Mouse (Mus musculus): ENCODE results near the gene Clcn1. TPM values are rescaled to one million over a fixed set of nuclear protein-coding genes. Genes with fewer than 3 reads are reported as not detected.

Gene Clcn1
- polyA plus RNA-seq, 1 experiment, result 0.79 TPM

GRCm38 (mm10) chr6:42326509-42326908 is 40.0 kb downstream of the Clcn1 start:
- Histone ChIP-seq H3K4me3 (ENCODE audit: insufficient read depth, low read depth, low read length) (no peak overlapping the region), H3K27ac (replicated peaks; ENCODE audit: low read depth, low read length) (no peak overlapping the region), H3K4me1 (ENCODE audit: control insufficient read depth, insufficient read depth, insufficient read length, low read length) (no peaks in the 10 kb centered on the region; the same call in 1 of the 2 replicates)

DNA sequence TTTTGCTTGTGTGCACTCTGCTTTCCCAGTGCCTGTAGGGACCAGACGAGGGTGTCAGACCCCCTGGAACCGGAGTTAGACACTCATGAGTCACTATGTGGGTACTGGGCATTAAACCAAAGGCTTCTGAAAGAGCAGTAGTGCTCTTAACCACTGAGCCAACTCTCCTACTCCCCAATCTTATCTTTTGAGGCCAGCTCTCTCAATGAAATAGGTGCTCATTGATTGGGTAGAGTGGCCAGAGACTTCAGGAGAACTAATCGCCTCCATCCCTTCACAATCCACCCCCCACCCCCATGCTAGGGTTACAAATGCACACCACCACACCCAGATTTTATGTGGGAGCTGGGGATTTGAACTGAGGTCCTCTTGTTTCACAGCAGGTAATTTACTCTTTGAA is 42.3 kb downstream of the Clcn1 start:
- no peaks in the 10 kb centered on the region; the same call in 1 of the 2 replicates for H3K4me1 ChIP-seq (ENCODE audit: control insufficient read depth, insufficient read depth, insufficient read length, low read length)
- H3K4me3 ChIP-seq (ENCODE audit: insufficient read depth, low read depth, low read length), result no peak overlapping the region
- H3K27ac ChIP-seq (replicated peaks; ENCODE audit: low read depth, low read length), result no peak overlapping the region

GRCm38 (mm10) chr6:42330216-42330615 is 43.7 kb downstream of the Clcn1 start:
- no peaks in the 10 kb centered on the region for H3K4me1 ChIP-seq (ENCODE audit: control insufficient read depth, insufficient read depth, insufficient read length, low read length)
- H3K4me3 ChIP-seq (ENCODE audit: insufficient read depth, low read depth, low read length), result no peak overlapping the region
- H3K27ac ChIP-seq (replicated peaks; ENCODE audit: low read depth, low read length), result no peak overlapping the region

DNA sequence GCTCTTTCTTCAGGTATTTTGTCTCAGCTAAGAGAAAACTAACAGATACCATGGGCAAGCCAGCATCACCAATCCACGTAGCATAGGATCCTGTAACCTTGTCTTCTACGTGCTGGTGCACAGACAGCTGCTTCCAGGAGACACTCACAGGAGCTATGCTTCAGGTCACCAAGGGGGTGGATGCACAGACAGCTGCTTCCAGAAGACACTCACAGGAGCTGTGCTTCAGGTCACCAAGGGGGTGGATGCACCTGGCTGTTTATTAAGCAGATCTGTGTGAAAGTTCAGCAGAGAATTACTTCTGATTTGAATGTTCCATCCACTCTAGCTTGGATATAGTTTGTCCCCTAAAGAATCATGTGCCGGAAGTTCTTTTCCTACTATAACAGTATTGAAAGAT is 44.5 kb downstream of the Clcn1 start:
- no peak overlapping the region for H3K27ac ChIP-seq (replicated peaks; ENCODE audit: low read depth, low read length)
- no peaks in the 10 kb centered on the region for H3K4me1 ChIP-seq (ENCODE audit: control insufficient read depth, insufficient read depth, insufficient read length, low read length)

DNA sequence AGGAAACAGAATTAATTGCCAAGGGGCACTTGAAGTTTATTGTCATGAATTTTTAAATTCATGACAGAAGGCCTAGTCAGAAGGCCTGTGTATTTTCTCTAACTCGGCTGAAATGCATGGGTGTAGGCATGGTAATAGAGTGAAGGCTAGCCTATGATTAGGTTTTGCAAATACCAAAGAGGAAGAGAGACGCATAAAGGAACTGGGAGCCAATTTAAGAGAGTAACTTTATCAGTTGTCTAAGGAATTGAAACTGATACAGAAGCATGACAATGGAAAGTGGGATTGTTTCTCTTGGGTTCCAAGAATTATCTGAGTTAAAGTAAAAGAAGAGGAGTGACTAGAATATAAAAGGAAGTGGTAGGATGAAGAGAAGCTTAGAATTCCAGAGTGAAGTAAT is 52.7 kb downstream of the Clcn1 start:
- Histone ChIP-seq H3K27ac (replicated peaks; ENCODE audit: low read depth, low read length) (no peak overlapping the region), H3K4me1 (ENCODE audit: control insufficient read depth, insufficient read depth, insufficient read length, low read length) (no peaks in the 10 kb centered on the region), H3K4me3 (ENCODE audit: insufficient read depth, low read depth, low read length) (no peak overlapping the region)

More for the DNA sequence above, 44.5 kb downstream of the Clcn1 start:
- H3K4me3 ChIP-seq (ENCODE audit: insufficient read depth, low read depth, low read length), result no peak overlapping the region

- Histone ChIP-seq H3K27ac (replicated peaks; ENCODE audit: low read depth, low read length) (no peak overlapping the region), H3K4me1 (ENCODE audit: control insufficient read depth, insufficient read depth, insufficient read length, low read length) (no peaks in the 10 kb centered on the region), H3K4me3 (ENCODE audit: insufficient read depth, low read depth, low read length) (no peak overlapping the region)
These were observed 53.5 kb downstream of the Clcn1 start for GRCm38 (mm10) chr6:42339981-42340380.

DNA sequence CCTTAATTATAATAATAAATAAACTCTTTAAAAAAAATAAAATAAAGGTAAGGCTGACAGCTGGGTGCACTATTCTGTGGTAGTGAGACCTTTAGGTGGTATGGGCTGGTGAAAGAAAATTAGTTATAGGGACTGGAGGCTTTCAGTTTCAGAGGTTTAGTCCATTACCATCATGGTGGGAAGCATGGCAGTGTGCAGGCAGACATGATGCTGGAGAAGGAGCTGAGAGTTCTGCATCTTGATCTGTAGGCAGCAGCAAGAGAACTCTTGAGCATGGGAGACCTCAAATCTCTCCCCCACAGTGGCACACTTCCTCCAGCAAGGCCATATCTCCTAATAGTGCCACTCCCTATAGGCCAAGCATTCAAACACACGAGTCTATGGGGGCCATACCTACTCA is 55.7 kb downstream of the Clcn1 start:
- no peak overlapping the region for H3K27ac ChIP-seq (replicated peaks; ENCODE audit: low read depth, low read length)

DNA sequence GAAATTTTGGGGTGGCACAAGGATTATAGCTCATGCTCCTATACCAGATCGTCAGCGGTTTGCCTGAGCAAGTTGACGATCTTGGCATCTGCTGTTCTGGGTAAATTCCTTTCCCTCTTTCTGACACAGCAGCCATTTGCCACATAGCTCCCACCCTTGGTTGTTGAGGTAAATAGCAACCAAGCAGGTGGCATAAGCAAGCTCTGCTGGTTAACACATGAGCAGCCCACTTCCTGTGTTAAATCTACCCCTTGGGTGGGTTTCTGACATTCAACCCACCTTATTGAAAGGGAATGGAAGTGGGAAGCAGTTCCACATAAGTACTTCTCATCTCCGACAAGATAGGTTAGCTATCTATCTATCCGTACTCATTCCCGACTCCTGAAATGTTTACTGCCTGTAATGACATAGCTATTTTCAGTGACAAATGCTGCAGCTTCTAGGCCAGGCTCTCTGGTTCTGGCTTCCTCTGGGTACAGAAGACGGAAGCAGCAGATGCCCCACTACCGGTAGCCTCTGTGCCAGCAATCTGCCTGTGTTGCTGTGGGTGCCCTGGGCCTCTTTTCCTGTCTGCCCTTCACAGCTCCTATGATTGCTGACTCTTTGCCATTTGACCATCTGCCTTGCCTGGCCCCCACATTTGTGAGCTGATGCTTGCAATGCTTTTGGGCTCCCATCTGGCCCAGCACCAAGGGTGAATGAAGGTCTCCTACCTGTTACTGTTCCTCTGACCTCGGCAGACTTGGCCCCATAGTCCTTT is 57.1 kb downstream of the Clcn1 start:
- Histone ChIP-seq H3K27ac (replicated peaks; ENCODE audit: low read depth, low read length) (no peak overlapping the region), H3K4me1 (ENCODE audit: control insufficient read depth, insufficient read depth, insufficient read length, low read length) (no peaks in the 10 kb centered on the region), H3K4me3 (ENCODE audit: insufficient read depth, low read depth, low read length) (no peak overlapping the region)

More for the DNA sequence above, 55.7 kb downstream of the Clcn1 start:
- Histone ChIP-seq H3K4me1 (ENCODE audit: control insufficient read depth, insufficient read depth, insufficient read length, low read length) (no peaks in the 10 kb centered on the region), H3K4me3 (ENCODE audit: insufficient read depth, low read depth, low read length) (no peak overlapping the region)

- H3K4me3 ChIP-seq (ENCODE audit: insufficient read depth, low read depth, low read length), result no peak overlapping the region
- 0 out of 2 replicates have a peak overlapping the region, but pooled peaks have one; percentile 40 for H3K27ac ChIP-seq (replicated peaks; ENCODE audit: low read depth, low read length)
- no peaks in the 10 kb centered on the region for H3K4me1 ChIP-seq (ENCODE audit: control insufficient read depth, insufficient read depth, insufficient read length, low read length)
These were observed 57.8 kb downstream of the Clcn1 start for GRCm38 (mm10) chr6:42344255-42344654.

DNA sequence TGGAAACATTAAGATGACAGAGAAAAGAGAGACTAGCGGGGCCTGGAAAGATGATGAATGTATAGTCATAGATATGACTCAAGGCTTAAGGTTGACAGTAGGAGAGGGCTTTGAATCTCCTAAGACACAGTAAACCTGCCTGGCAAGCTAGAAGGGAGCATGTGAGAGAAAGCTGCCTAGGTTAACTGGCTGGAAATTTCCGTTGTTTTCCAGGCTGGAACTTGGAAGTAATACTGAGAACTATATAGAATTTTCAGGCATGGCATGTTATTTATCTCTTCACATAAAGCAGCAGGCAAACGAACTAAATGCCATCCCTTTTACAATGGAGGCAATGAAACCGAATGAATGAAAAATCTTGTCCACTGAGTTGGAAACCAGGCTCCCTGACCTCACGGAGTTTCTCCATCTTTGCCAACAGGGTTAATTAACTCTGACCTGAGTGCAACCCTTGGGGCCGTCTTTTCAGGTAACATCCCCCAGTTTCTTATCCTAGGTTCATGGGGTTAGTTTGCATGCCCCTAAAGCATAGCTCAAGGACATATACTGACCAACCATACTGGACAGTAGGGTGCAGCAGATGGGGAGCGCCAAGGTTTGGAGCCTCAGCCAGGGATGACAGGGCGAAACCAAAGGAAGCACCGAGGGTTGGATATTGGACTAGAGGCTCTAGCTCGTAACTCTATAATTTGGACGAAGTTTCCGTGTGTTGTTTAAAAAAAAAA is 62.0 kb downstream of the Clcn1 start:
- H3K4me3 ChIP-seq (ENCODE audit: insufficient read depth, low read depth, low read length), result no peak overlapping the region
- H3K27ac ChIP-seq (replicated peaks; ENCODE audit: low read depth, low read length), result no peak overlapping the region
- H3K4me1 ChIP-seq (ENCODE audit: control insufficient read depth, insufficient read depth, insufficient read length, low read length), result peaks cover 13% of the 10 kb centered on the region

GRCm38 (mm10) chr6:42349006-42349425 is 62.5 kb downstream of the Clcn1 start:
- Histone ChIP-seq H3K4me3 (ENCODE audit: insufficient read depth, low read depth, low read length) (peak overlapping the region; percentile 64), H3K27ac (replicated peaks; ENCODE audit: low read depth, low read length) (peak overlapping the region; percentile 87), H3K4me1 (ENCODE audit: control insufficient read depth, insufficient read depth, insufficient read length, low read length) (peaks cover 13% of the 10 kb centered on the region)

GRCm38 (mm10) chr6:42349426-42350020 is 63.0 kb downstream of the Clcn1 start, which contains the start of gene Zyx:
Zyx (plus strand) TSS chr6:42349630.
- Histone ChIP-seq H3K27ac (replicated peaks; ENCODE audit: low read depth, low read length) (peak within 1 kb of the TSS; percentile 92), H3K4me1 (ENCODE audit: control insufficient read depth, insufficient read depth, insufficient read length, low read length) (peaks cover 16% of the 10 kb centered on the region), H3K4me3 (ENCODE audit: insufficient read depth, low read depth, low read length) (peak within 1 kb of the TSS; percentile 84)

- peak overlapping the region; percentile 84 for H3K4me3 ChIP-seq (ENCODE audit: insufficient read depth, low read depth, low read length)
- peaks cover 16% of the 10 kb centered on the region for H3K4me1 ChIP-seq (ENCODE audit: control insufficient read depth, insufficient read depth, insufficient read length, low read length)
- H3K27ac ChIP-seq (replicated peaks; ENCODE audit: low read depth, low read length), result peak overlapping the region; percentile 92
These were observed 63.8 kb downstream of the Clcn1 start for GRCm38 (mm10) chr6:42350021-42350967.

- Histone ChIP-seq H3K27ac (replicated peaks; ENCODE audit: low read depth, low read length) (peak overlapping the region; percentile 92), H3K4me3 (ENCODE audit: insufficient read depth, low read depth, low read length) (peak overlapping the region; percentile 84), H3K4me1 (ENCODE audit: control insufficient read depth, insufficient read depth, insufficient read length, low read length) (peaks cover 18% of the 10 kb centered on the region)
These were observed 64.7 kb downstream of the Clcn1 start for GRCm38 (mm10) chr6:42350968-42351775.

Data from brown adipose tissue, adult 24 weeks (tissue).